Mouse (Mus musculus): Measurements from ENCODE around the gene Dlg2.

The Dlg2 gene

GRCm38 (mm10) chr7:91443913-91444312 is 967.4 kb downstream of the Dlg2 start:
- DNase-seq (ENCODE audit: low read depth): no peak

DNA sequence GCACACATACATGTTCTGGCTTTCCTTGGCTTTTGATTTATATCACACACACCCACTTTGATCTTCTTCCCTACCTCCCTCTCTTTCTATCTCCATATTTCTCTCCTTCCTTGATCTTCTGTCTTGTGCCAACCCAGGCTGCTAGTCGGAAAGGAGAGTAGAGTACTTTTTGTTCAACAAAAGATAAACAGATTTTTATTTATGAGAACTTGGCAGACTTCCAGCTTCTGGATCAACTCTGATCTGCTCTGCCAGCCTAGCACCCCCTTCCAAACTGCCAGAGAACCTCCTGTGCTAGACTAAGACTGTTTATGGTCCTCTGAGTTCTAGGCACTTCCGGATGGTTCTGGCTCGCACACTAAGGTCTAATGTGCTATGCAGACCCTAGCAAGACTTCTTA is 968.3 kb downstream of the Dlg2 start:
- no peak for DNase-seq (ENCODE audit: low read depth)

DNA sequence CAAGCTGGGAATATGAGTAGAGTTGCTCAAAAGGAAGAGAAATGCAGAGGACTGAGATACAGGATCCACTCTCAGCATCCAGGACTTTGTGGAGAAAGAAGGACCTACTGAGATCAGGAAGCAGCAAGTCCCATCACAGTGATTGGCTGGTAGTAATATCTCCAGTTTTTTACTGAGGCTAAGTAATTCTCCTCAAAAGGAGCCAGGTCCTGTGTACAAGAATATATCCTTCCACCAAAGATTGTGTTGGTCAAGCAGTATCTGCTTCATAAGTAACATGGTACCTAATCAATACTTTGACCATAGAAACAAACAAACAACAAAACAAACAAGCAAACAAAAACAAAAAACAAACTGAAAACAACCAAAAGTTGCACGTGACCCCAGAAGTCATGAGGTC is 980.3 kb downstream of the Dlg2 start:
- DNase-seq (ENCODE audit: low read depth): no peak

DNA sequence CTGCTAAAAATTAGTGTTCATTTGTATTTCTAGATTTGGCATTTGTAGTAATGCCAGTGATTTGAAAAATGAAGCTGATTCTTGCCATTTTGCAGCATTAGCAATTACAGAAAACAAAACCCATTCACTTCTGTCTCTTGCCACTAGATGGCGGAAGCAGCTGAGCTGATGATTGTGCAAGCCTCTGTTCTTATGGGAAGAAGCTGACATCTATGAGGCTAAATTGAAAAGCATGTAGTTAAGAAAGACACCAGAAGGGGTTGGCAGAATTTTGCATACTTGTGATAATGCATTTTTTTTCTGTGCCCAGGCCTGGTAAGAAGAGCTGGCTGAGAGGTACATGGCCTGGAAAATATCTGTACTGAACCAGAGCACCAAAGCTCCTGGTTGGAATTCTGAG is 980.7 kb downstream of the Dlg2 start:
- peak; percentile 33 for DNase-seq (ENCODE audit: low read depth)

DNA sequence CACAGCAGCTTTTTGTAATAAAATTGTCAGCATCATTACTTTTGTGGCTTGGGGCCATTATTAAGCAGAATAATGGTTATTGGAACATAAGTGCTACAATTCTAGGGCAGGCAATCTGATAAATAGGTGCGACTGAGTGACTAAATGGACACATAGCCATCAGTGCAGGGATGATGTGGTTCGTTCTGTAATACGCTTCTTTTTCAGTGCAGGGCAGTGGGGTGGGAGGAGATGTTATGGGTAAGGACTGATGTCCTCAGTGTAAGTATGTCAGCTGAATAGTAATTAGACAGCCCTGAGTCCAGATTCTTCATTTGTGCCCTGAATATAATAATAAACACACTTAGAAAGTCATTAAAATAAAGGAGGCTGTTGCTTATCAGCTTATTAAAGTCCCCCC is 984.9 kb downstream of the Dlg2 start:
- no peak for DNase-seq (ENCODE audit: low read depth)

DNA sequence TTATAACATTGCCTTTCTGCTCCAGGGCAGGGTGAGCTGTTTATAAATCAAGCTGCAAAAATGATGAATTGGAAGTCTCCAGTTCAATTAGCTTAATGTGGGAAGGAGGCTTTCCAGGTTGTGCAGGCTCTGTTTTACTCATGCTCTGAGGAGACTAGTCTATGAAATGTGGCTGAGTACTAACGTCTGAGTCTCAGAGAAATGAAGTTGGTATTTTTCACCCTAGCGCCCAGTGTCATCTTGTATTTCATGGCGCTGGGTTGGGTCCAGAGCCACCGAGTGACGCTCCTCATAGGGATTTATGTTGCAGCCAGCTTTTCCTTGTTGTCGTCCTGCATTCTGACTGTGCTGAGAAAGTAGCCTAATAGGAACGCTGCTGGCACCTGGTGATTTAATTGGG is 986.8 kb downstream of the Dlg2 start:
- no peak for DNase-seq (ENCODE audit: low read depth)

GRCm38 (mm10) chr7:91467061-91467460 is 990.6 kb downstream of the Dlg2 start:
- DNase-seq (ENCODE audit: low read depth): no peak

GRCm38 (mm10) chr7:91479145-91479544 is 1002.7 kb downstream of the Dlg2 start:
- DNase-seq (ENCODE audit: low read depth): no peak

- DNase-seq (ENCODE audit: low read depth): no peak
Measured at GRCm38 (mm10) chr7:91481574-91482197, 1005.2 kb downstream of the Dlg2 start.

DNA sequence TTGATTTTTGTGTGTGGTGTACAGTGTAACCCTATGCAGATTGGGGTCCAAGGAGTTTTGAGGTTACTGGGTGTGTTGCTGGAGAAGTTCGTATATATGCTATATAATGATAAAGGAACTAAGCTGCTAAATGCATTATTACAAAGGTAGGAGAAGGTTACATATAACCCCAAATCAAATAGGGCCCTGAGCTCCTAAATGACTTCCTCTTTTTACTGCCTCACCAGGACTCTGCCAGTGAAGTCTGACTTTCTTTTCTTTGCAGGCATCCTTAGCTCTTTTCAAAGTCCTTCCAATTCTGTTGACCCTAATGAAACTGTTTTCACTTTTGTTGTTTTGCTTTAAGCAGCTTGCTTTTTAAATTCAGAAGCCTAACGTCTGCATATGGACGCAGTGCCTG is 1016.8 kb downstream of the Dlg2 start:
- DNase-seq (ENCODE audit: low read depth): no peak

GRCm38 (mm10) chr7:91495526-91495925 is 1019.1 kb downstream of the Dlg2 start:
- no peak for DNase-seq (ENCODE audit: low read depth)

DNA sequence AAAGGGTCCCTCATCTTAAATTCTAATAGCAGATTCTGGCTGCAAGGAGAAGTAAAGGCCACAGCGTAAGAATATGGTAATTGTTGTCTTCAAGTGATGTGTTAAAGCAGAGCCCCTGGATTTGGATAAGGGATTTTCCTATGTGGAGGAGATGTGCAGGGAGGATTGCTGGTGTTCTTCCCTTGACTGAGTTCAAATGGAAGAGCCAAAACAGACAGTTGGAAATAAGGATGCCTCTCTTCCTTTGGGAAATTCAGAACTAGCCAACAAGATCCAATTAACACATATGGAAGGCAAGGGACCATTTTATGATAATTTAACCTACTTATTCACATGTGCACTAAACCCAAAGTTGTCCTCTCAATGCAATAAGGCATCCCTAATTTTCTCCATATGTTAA is 1034.6 kb downstream of the Dlg2 start:
- DNase-seq (ENCODE audit: low read depth): no peak

DNA sequence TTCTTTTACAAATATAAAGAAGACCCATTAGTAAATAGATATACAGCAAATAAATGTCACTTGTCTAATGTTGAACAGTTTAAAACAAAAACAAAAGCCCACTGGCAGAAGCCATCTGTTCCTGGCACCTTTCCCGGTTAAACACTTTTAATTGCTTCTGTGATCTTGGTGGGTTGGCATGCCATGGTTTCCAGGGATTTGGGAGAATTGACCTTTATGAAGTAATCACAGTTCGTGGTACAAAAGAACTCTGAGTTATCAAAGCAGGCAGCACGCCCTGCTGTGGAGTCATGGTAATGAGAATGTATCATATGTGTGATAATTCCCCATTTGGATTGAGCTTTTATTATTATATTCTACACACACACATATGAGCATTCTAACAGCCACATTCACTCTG is 1038.0 kb downstream of the Dlg2 start:
- no peak for DNase-seq (ENCODE audit: low read depth)

GRCm38 (mm10) chr7:91516225-91516624 is 1039.8 kb downstream of the Dlg2 start:
- no peak for DNase-seq (ENCODE audit: low read depth)

DNA sequence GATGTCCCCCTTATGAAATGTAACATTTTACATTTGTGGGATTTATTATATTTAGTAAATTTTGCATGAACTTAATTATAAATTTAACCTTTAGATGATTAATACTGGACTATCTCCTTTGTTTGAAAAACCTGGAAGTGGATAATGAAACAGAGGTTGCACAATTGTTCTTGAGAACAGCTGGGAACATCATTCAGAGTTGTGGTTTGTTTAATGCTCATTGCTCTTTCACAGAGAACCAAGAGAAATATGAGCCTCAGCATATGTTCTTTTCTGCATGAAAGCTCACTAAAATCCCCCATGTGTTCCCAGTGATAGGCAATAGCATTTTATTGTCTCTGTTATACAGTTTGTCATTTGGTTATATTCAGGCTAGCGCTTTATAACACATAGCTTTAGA is 1049.4 kb downstream of the Dlg2 start:
- DNase-seq (ENCODE audit: low read depth): no peak

DNA sequence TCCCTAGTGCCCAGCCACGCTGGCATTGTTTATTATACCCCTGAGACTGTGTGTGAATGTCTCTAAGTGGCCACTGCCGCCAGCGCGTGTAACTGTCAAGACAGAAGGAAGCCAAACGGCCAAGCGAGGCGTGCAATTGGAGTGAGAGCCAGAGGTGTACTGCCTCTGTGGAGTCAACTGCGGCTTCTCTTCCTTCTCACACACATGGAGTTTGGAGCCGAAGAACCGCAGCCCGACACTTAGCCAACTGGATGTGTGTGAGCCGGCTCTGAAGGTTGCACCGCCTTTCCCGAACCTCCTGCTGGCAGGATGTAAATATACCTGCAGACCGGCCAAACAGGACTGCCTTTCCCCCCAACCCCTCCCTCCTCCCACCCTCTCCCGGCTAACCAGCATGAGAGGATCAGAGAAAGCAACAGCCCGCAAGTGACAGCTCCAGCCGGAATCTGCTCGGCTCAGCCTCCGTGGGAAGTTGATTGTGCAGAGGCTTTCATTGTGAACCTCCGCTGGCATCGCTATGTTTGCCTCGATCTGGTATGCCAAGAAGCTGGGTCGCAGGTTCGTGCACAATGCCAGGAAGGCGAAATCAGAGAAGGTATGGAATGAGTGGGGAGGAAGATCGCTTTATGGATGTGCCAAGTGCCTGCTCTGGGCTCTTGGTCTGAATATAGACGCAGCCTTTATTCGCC is 1066.3 kb downstream of the Dlg2 start:
- DNase-seq (ENCODE audit: low read depth): no peak

- no peak for DNase-seq (ENCODE audit: low read depth)
Measured at GRCm38 (mm10) chr7:91543286-91543650, 1066.8 kb downstream of the Dlg2 start.

- no peak for DNase-seq (ENCODE audit: low read depth)
Measured at GRCm38 (mm10) chr7:91544600-91544999, 1068.1 kb downstream of the Dlg2 start.

DNA sequence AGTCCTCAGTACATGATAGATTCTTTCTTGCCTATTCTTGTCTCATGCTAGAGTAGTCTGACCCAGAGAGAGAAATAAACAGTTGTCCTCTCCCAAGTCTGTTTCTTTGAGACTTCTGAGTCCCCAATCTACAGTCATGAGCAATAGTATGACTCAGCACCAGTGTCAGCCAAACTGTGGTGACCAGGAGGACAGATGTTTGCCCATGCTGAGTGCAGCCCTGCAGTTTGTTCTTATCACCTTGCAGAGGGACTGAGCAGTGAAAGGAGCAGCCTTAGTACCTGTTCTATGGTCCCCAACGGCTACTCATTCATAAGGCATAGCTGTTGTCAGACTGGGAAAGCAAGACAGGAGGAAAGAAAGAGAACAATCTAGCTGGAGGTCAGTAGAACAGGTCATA is 1072.3 kb downstream of the Dlg2 start:
- DNase-seq (ENCODE audit: low read depth): no peak

DNA sequence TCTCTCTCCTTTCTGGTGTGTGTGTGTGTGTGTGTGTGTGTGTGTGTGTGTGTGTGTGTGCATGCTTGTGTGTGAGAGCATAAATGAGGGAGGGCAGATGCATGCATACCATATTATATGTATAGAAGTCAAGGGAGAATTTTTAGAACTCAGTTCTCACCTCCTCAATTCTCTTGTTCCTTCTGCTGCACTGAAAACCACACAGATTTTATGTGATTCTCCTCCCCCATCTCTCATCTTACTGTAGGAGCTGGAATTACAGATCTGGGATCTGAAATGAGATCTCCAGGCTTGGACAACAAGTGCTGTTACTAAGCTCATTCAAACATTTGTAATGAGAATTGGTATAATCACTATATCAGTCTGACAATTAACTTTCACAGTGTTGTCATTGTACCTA is 1081.1 kb downstream of the Dlg2 start:
- DNase-seq (ENCODE audit: low read depth): no peak

- DNase-seq (ENCODE audit: low read depth): no peak
Measured at GRCm38 (mm10) chr7:91567423-91567822, 1091.0 kb downstream of the Dlg2 start.

GRCm38 (mm10) chr7:91570969-91571368 is 1094.5 kb downstream of the Dlg2 start:
- no peak for DNase-seq (ENCODE audit: low read depth)

DNA sequence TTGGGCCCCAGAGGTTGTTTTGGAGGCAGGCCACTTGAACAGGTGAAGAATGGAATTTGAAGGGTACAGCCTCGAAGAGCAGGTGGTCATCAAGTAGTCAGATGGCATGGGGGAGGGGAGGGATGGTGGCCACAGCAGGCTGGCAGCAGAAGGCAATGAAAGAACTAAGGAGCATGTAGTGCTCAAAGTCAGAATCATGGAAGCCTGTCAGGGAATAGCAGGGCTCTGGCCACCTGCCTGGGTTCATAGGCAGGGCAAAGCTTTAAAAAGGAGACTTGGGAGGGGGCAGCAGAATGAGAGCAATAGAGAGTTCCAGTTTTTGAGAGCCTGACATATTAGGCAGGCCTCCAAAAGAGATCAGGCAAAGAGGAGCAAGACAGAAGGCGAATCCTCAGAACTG is 1096.2 kb downstream of the Dlg2 start:
- no peak for DNase-seq (ENCODE audit: low read depth)

DNA sequence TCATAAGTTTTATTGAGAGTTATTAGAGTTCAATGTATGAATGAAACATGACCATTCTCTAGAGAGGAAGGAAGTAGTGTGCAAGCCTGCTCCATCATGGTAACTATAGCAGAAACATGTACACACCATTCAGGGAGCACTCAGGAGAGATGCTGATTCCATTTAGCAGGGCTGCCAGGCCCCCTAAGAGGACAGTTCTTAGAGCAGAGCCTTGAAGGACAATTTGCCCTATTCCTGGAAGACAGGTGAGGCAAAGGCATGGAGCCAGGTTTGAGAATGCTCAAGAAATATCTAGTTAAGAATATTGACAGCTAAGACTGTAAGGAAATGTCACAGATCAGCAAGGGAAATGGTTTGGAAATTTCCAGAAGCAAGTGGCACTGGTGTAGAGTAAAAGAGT is 1096.8 kb downstream of the Dlg2 start:
- DNase-seq (ENCODE audit: low read depth): no peak
